Mouse (Mus musculus) hindbrain, embryonic 14.5 days (tissue): ENCODE measurements around the gene Tspan31. TPM values are rescaled to one million over a fixed set of nuclear protein-coding genes. Genes with fewer than 3 reads are reported as not detected.

Experiments used
- ATAC-seq: fragments of 200-750 bp; cut with Nextera tagmentation; 2 replicates; pipeline ENCODE4 v1.8.0; 2017; ENCODE audit warnings: moderate number of reproducible peaks, mild to moderate bottlenecking, moderate TSS enrichment, moderate library complexity; ENCODE audit not compliant: low FRiP score
- DNase-seq: peaks from one replicate; pipeline ENCODE4 v3.0.0-alpha.2; 2015; ENCODE audit warnings: low spot score
- H3K27ac ChIP-seq: fragments of 300-500 bp; sonication (generic); 2 replicates; pipeline ENCODE4 v1.5.1; 2014; ENCODE audit warnings: mild to moderate bottlenecking, moderate library complexity
- H3K27me3 ChIP-seq: fragments of 300-500 bp; sonication (generic); 2 replicates; pipeline ENCODE4 v1.6.1; 2014; ENCODE audit warnings: mild to moderate bottlenecking, low read length, mixed read lengths; ENCODE audit not compliant: control insufficient read depth, insufficient read depth
- H3K36me3 ChIP-seq: fragments of 300-500 bp; sonication (generic); replicated peaks from 2 replicates; pipeline ENCODE4 v1.6.1; 2014; ENCODE audit not compliant: control insufficient read depth, insufficient read depth
- H3K4me1 ChIP-seq: fragments of 300-500 bp; sonication (generic); replicated peaks from 2 replicates; pipeline ENCODE4 v1.6.1; 2014; ENCODE audit warnings: antibody characterized with exemption, low read length, mixed read lengths; ENCODE audit not compliant: control insufficient read depth, insufficient read depth
- H3K4me2 ChIP-seq: fragments of 300-500 bp; sonication (generic); replicated peaks from 2 replicates; pipeline ENCODE4 v1.6.1; 2014; ENCODE audit warnings: mild to moderate bottlenecking, moderate library complexity
- H3K4me3 ChIP-seq: fragments of 300-500 bp; sonication (generic); replicated peaks from 2 replicates; pipeline ENCODE4 v1.5.1; 2014; ENCODE audit warnings: mild to moderate bottlenecking, low read length
- H3K9ac ChIP-seq: fragments of 300-500 bp; sonication (generic); 2 replicates; pipeline ENCODE4 v1.6.1; 2014
- H3K9me3 ChIP-seq: fragments of 300-500 bp; sonication (generic); 2 replicates; pipeline ENCODE4 v1.6.1; 2016; ENCODE audit warnings: low read length; ENCODE audit not compliant: control insufficient read depth
- WGBS: fragments of 180-500 bp; shearing (Covaris S2); extraction: QIAGEN DNeasy Blood & Tissue Kit; methylation state at CpG from one replicate; pipeline ENCODE4 v1.1.7; 2014; 5-methylcytosine and 5-hydroxymethylcytosine counted together
- polyA plus RNA-seq: library from polyadenylated mRNA; unstranded; fragments of >200 nt; fragmentation: Nextera tagmentation; extraction: Ambion mirVana; gene quantifications from 2 replicates; pipeline ENCODE4 v1.2.1, GENCODE M21; 2014

Gene Tspan31
- polyA plus RNA-seq, 1 experiment from 2014 or later: 83.3 TPM

- 88% methylated on average over 6 of the region's 6 CpGs for WGBS
- H3K27ac ChIP-seq: no peak overlapping the region
- no peak overlapping the region for H3K9ac ChIP-seq
- H3K9me3 ChIP-seq: no peaks in the 10 kb centered on the region
- no peaks in the 10 kb centered on the region for H3K4me1 ChIP-seq
- H3K27me3 ChIP-seq: no peaks in the 10 kb centered on the region
- H3K4me3 ChIP-seq: no peak overlapping the region
- H3K36me3 ChIP-seq: peaks cover 70% of the 10 kb centered on the region
- ATAC-seq (no peak), DNase-seq (no peak)
- H3K4me2 ChIP-seq: no peak overlapping the region
Observed at GRCm38 (mm10) chr10:127101151-127101550, 31.1 kb upstream of the Tspan31 start.

- H3K4me3 ChIP-seq: no peak overlapping the region
Observed at GRCm38 (mm10) chr10:127100414-127100813, 30.4 kb upstream of the Tspan31 start.

GRCm38 (mm10) chr10:127099868-127100267 lies 29.8 kb upstream of the Tspan31 start:
- no peak for ATAC-seq
- 93% methylated on average over 15 of the region's 15 CpGs for WGBS
- Histone ChIP-seq H3K4me1 (no peaks in the 10 kb centered on the region), H3K27ac (no peak overlapping the region), H3K36me3 (peaks cover 76% of the 10 kb centered on the region), H3K4me2 (no peak overlapping the region), H3K4me3 (no peak overlapping the region), H3K9me3 (no peaks in the 10 kb centered on the region), H3K27me3 (no peaks in the 10 kb centered on the region), H3K9ac (no peak overlapping the region)
- no peak for DNase-seq

More at GRCm38 (mm10) chr10:127100414-127100813, 30.4 kb upstream of the Tspan31 start:
- H3K9ac ChIP-seq: no peak overlapping the region
- H3K36me3 ChIP-seq: peaks cover 73% of the 10 kb centered on the region
- no peaks in the 10 kb centered on the region for H3K4me1 ChIP-seq
- DNase-seq (no peak), ATAC-seq (no peak)
- H3K4me2 ChIP-seq: no peak overlapping the region
- no peaks in the 10 kb centered on the region for H3K27me3 ChIP-seq
- 92% methylated on average over 8 of the region's 8 CpGs for WGBS
- H3K9me3 ChIP-seq: no peaks in the 10 kb centered on the region
- H3K27ac ChIP-seq: no peak overlapping the region

- ATAC-seq (no peak), DNase-seq (no peak)
- Histone ChIP-seq H3K4me3 (no peak overlapping the region), H3K9me3 (no peaks in the 10 kb centered on the region), H3K27ac (no peak overlapping the region), H3K4me2 (no peak overlapping the region), H3K9ac (no peak overlapping the region), H3K36me3 (peaks cover 72% of the 10 kb centered on the region), H3K4me1 (no peaks in the 10 kb centered on the region), H3K27me3 (no peaks in the 10 kb centered on the region)
- WGBS: 90% methylated on average over 10 of the region's 10 CpGs
Observed at GRCm38 (mm10) chr10:127099191-127099590, 29.1 kb upstream of the Tspan31 start.

GRCm38 (mm10) chr10:127098514-127098913 lies 28.4 kb upstream of the Tspan31 start:
- Histone ChIP-seq H3K4me1 (no peaks in the 10 kb centered on the region), H3K9ac (no peak overlapping the region), H3K27ac (no peak overlapping the region), H3K4me3 (no peak overlapping the region), H3K9me3 (no peaks in the 10 kb centered on the region), H3K36me3 (peaks cover 69% of the 10 kb centered on the region), H3K4me2 (no peak overlapping the region), H3K27me3 (no peaks in the 10 kb centered on the region)
- DNase-seq (no peak), ATAC-seq (no peak)
- 74% methylated on average over 20 of the region's 20 CpGs for WGBS

- Histone ChIP-seq H3K27ac (peak overlapping the region; percentile 63), H3K4me1 (peaks cover 3% of the 10 kb centered on the region; the same call in 1 of the 2 replicates), H3K27me3 (peaks cover 33% of the 10 kb centered on the region), H3K9ac (no peak overlapping the region), H3K36me3 (peaks cover 70% of the 10 kb centered on the region), H3K4me3 (no peak overlapping the region), H3K9me3 (no peaks in the 10 kb centered on the region), H3K4me2 (no peak overlapping the region)
- ATAC-seq (no peak), DNase-seq (no peak)
- WGBS: 37% methylated on average over 7 of the region's 7 CpGs
Observed at GRCm38 (mm10) chr10:127094382-127094802, 24.3 kb upstream of the Tspan31 start.

GRCm38 (mm10) chr10:127092742-127093141 lies 22.7 kb upstream of the Tspan31 start:
- no peak overlapping the region for H3K27ac ChIP-seq
- H3K9ac ChIP-seq: no peak overlapping the region
- 39% methylated on average over 4 of the region's 4 CpGs for WGBS
- H3K27me3 ChIP-seq: peaks cover 50% of the 10 kb centered on the region
- DNase-seq (no peak), ATAC-seq (no peak)
- no peak overlapping the region for H3K4me3 ChIP-seq
- peaks cover 3% of the 10 kb centered on the region; the same call in 1 of the 2 replicates for H3K4me1 ChIP-seq
- peaks cover 69% of the 10 kb centered on the region for H3K36me3 ChIP-seq
- no peak overlapping the region for H3K4me2 ChIP-seq
- no peaks in the 10 kb centered on the region for H3K9me3 ChIP-seq

GRCm38 (mm10) chr10:127091507-127092396 lies 21.7 kb upstream of the Tspan31 start:
- DNase-seq (no peak), ATAC-seq (peak; percentile 14; the same call in 1 of the 2 replicates)
- peak overlapping the region; percentile 10 for H3K4me3 ChIP-seq
- no peak overlapping the region for H3K27ac ChIP-seq
- H3K27me3 ChIP-seq: peaks cover 60% of the 10 kb centered on the region
- H3K9me3 ChIP-seq: no peaks in the 10 kb centered on the region
- H3K4me2 ChIP-seq: peak overlapping the region; percentile 38
- peaks cover 69% of the 10 kb centered on the region for H3K36me3 ChIP-seq
- no peak overlapping the region; the same call in 1 of the 2 replicates for H3K9ac ChIP-seq
- H3K4me1 ChIP-seq: peaks cover 3% of the 10 kb centered on the region; the same call in 1 of the 2 replicates
- 12% methylated on average over 49 of the region's 51 CpGs for WGBS

GRCm38 (mm10) chr10:127090560-127091411 lies 20.7 kb upstream of the Tspan31 start:
- no peak overlapping the region for H3K27ac ChIP-seq
- DNase-seq: no peak
- H3K36me3 ChIP-seq: peaks cover 64% of the 10 kb centered on the region
- H3K4me3 ChIP-seq: peak overlapping the region; percentile 10
- H3K9ac ChIP-seq: 0 out of 2 replicates have a peak overlapping the region, but pooled peaks have one; percentile 7
- H3K4me1 ChIP-seq: peaks cover 3% of the 10 kb centered on the region; the same call in 1 of the 2 replicates
- peaks cover 60% of the 10 kb centered on the region for H3K27me3 ChIP-seq
- 10% methylated on average over 57 of the region's 57 CpGs for WGBS
- peak overlapping the region; percentile 38 for H3K4me2 ChIP-seq
- peak; percentile 3; the same call in 1 of the 2 replicates for ATAC-seq
- H3K9me3 ChIP-seq: no peaks in the 10 kb centered on the region
